Mouse (Mus musculus) liver, embryonic 14.5 days (tissue): ENCODE results near the gene Paqr4. TPM values are rescaled to one million over a fixed set of nuclear protein-coding genes. Genes with fewer than 3 reads are reported as not detected.

Experiments used
- ATAC-seq: fragments of 200-750 bp; cut with Nextera tagmentation; 2 replicates; pipeline ENCODE4 v1.8.0; 2017; ENCODE audit warnings: moderate number of reproducible peaks, mild to moderate bottlenecking, moderate library complexity; ENCODE audit not compliant: insufficient read depth
- DNase-seq, 3 experiments: peaks; one replicate each; pipeline ENCODE4 v3.0.0-alpha.2; 2012 to 2013; ENCODE audit warnings: low read depth in 3 of 3, low spot score in 3 of 3
- H3K27ac ChIP-seq: fragments of 300-500 bp; sonication (generic); 2 replicates; pipeline ENCODE4 v1.5.1; 2014; ENCODE audit warnings: moderate library complexity, mild to moderate bottlenecking, control low read depth, inconsistent platforms
- H3K27me3 ChIP-seq: fragments of 300-500 bp; sonication (generic); 2 replicates; pipeline ENCODE4 v1.6.1; 2014; ENCODE audit warnings: mild to moderate bottlenecking, low read length, moderate library complexity; ENCODE audit not compliant: control insufficient read depth, insufficient read depth
- H3K36me3 ChIP-seq: fragments of 300-500 bp; sonication (generic); replicated peaks from 2 replicates; pipeline ENCODE4 v1.6.1; 2014; ENCODE audit warnings: low read depth; ENCODE audit not compliant: control insufficient read depth, insufficient read depth
- H3K4me1 ChIP-seq, 2 experiments: fragments of 200-500 bp in 1 of 2; fragments of 300-500 bp in 1 of 2; sonication (generic) in 1 of 2; replicated peaks; 2 replicates each; pipeline ENCODE4 v1.6.1; 2012 to 2014; ENCODE audit warnings: antibody characterized with exemption in 1 of 2, inconsistent platforms in 1 of 2, low read length in 1 of 2; ENCODE audit not compliant: control insufficient read depth in 2 of 2, insufficient read depth in 2 of 2
- H3K4me2 ChIP-seq: fragments of 300-500 bp; sonication (generic); 2 replicates; pipeline ENCODE4 v1.6.1; 2014; ENCODE audit warnings: low read depth, mild to moderate bottlenecking, control low read depth, moderate library complexity
- H3K4me3 ChIP-seq, 2 experiments: fragments of 200-500 bp in 1 of 2; fragments of 300-500 bp in 1 of 2; sonication (generic) in 1 of 2; 2 replicates each; pipeline ENCODE4 v1.5.1; 2012 to 2014; ENCODE audit warnings: low read depth in 2 of 2, low read length in 2 of 2, mild to moderate bottlenecking in 2 of 2, control low read depth in 1 of 2, inconsistent platforms in 1 of 2, moderate library complexity in 1 of 2; ENCODE audit not compliant: insufficient read depth in 1 of 2
- H3K9ac ChIP-seq: fragments of 300-500 bp; sonication (generic); replicated peaks from 2 replicates; pipeline ENCODE4 v1.6.1; 2014; ENCODE audit warnings: mild to moderate bottlenecking, control low read depth, moderate library complexity
- H3K9me3 ChIP-seq: fragments of 300-500 bp; sonication (generic); 2 replicates; pipeline ENCODE4 v1.6.1; 2016; ENCODE audit warnings: low read length, mixed read lengths; ENCODE audit not compliant: control insufficient read depth
- CTCF ChIP-seq: IDR thresholded peaks from 2 replicates; pipeline ENCODE4 v1.5.1; 2016; ENCODE audit warnings: antibody characterized with exemption, low read depth, control low read depth
- EP300 ChIP-seq: IDR thresholded peaks from 2 replicates; pipeline ENCODE4 v1.6.1; 2016; ENCODE audit warnings: antibody characterized with exemption, low read depth
- WGBS: fragments of 180-500 bp; shearing (Covaris S2); extraction: QIAGEN DNeasy Blood & Tissue Kit; methylation state at CpG from one replicate; pipeline ENCODE4 v1.1.7; 2014; ENCODE audit not compliant: insufficient replicate concordance; 5-methylcytosine and 5-hydroxymethylcytosine counted together
- polyA plus RNA-seq, 2 experiments: library from polyadenylated mRNA; depleted of rRNA in 1 of 2; stranded (reverse) in 1 of 2; unstranded in 1 of 2; fragments of >200 nt; fragmentation: Nextera tagmentation in 1 of 2; extraction: Ambion mirVana in 1 of 2; gene quantifications; 2 replicates each; pipeline versions ENCODE4 v1.2.1 to v1.2.3; 2012 to 2014

The Paqr4 gene
- polyA plus RNA-seq, 2 experiments: 3.6 to 6.4 TPM

DNA sequence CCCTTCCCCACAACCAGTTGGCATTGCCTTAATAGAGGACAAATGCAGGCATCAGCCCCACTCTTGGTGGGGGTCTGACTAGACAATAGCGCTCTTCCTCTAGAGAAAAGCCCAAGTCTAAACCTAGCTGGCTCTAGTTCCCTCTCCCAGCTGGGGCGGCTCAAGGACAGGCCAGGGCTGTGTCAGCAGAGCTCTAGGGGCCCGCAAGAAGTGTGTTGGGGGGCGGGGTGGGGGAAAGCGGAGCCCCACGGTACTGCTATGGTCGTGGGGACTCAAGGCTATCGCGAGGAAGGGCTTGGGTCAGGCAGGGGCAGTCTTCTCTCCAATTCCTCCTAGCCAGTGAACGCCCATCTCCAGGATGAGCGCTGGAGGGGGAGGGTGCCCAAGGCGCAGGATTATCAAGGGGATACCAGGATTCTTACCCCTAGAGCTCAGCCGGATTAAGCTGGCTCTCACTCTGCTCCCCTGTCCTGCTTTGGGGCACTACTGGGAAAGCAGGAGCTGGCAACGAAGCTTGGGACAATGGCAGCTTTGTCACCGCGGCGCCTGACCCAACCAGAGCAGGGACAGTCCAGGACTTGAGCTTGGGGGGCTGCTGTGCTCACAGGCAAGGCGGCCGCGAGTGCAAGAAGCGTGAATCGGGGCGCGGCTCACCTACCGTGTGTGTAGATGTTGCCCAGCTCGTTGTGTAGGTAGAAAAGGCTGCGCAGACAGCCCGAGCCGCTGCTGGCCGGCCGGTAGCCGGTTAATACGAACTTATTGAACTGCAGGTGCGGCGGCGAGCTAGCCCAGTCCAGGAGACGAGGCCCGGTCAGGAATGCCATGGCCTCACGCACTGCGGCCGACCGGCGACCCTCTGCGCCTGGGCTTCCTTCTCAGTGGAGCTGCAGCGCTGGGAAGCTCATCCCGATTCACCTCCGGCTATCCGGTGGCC lies 1.2 kb downstream of the Paqr4 start:
- no peaks in the 10 kb centered on the region for H3K9me3 ChIP-seq
- H3K4me1 ChIP-seq: peaks cover 6 to 7% of the 10 kb centered on the region in 2 experiments; a peak in 3 of 4 replicates
- H3K27me3 ChIP-seq: peaks cover 56% of the 10 kb centered on the region
- H3K4me3 ChIP-seq: peak overlapping the region; percentile 55 to 62
- H3K36me3 ChIP-seq: no peaks in the 10 kb centered on the region; the same call in 1 of the 2 replicates
- H3K27ac ChIP-seq: no peak overlapping the region
- H3K4me2 ChIP-seq: peak overlapping the region; percentile 82
- DNase-seq (no peak), ATAC-seq (peak; percentile 15; the same call in 1 of the 2 replicates)
- TF ChIP-seq CTCF (no peak), EP300 (no peak)
- WGBS: 3% methylated on average over 48 of the region's 48 CpGs
- H3K9ac ChIP-seq: peak overlapping the region; percentile 69

GRCm38 (mm10) chr17:23738836-23739201 lies 1.8 kb downstream of the Paqr4 start:
- ATAC-seq (no peak), DNase-seq (no peak)
- peak overlapping the region in 1 of 2 experiments; percentile 62; a peak in 2 of 4 replicates for H3K4me3 ChIP-seq
- H3K36me3 ChIP-seq: peaks cover 2% of the 10 kb centered on the region
- H3K27ac ChIP-seq: no peak overlapping the region
- 47% methylated on average over 2 of the region's 2 CpGs for whole genome bisulfite sequencing
- peaks cover 6 to 7% of the 10 kb centered on the region in 2 experiments; a peak in 3 of 4 replicates for H3K4me1 ChIP-seq
- no peak overlapping the region for H3K9ac ChIP-seq
- peak overlapping the region; percentile 82 for H3K4me2 ChIP-seq
- no peak for TF ChIP-seq CTCF
- no peaks in the 10 kb centered on the region for H3K9me3 ChIP-seq
- H3K27me3 ChIP-seq: peaks cover 50% of the 10 kb centered on the region

- Histone ChIP-seq H3K4me2 (no peak overlapping the region), H3K27ac (no peak overlapping the region), H3K36me3 (peaks cover 3% of the 10 kb centered on the region), H3K4me3 (no peak overlapping the region), H3K9ac (no peak overlapping the region), H3K27me3 (peaks cover 39% of the 10 kb centered on the region), H3K9me3 (no peaks in the 10 kb centered on the region), H3K4me1 (peaks cover 6 to 7% of the 10 kb centered on the region in 2 experiments; a peak in 3 of 4 replicates)
- ATAC-seq (no peak), DNase-seq (no peak)
- WGBS: 71% methylated on average over 15 of the region's 15 CpGs
- TF ChIP-seq CTCF (peak; percentile 54), EP300 (no peak)
Observed at GRCm38 (mm10) chr17:23737493-23738445, 2.9 kb downstream of the Paqr4 start.

- no peak overlapping the region for H3K27ac ChIP-seq
Observed at GRCm38 (mm10) chr17:23734341-23734740, 6.3 kb downstream of the Paqr4 start.

More at GRCm38 (mm10) chr17:23734341-23734740, 6.3 kb downstream of the Paqr4 start:
- peaks cover 3% of the 10 kb centered on the region for H3K36me3 ChIP-seq
- no peak for ATAC-seq
- no peak overlapping the region for H3K4me2 ChIP-seq
- TF ChIP-seq CTCF (no peak), EP300 (no peak)
- H3K4me1 ChIP-seq: no peaks in the 10 kb centered on the region; a peak in 1 of 4 replicates
- DNase-seq: no peak
- H3K9me3 ChIP-seq: no peaks in the 10 kb centered on the region
- H3K9ac ChIP-seq: no peak overlapping the region
- H3K4me3 ChIP-seq: no peak overlapping the region
- 54% methylated on average over 1 of the region's 1 CpGs for WGBS
- H3K27me3 ChIP-seq: peaks cover 9% of the 10 kb centered on the region
